Mouse (Mus musculus) limb, embryonic 14.5 days (tissue): ENCODE results near the gene Rad51b. TPM values are rescaled to one million over a fixed set of nuclear protein-coding genes. Genes with fewer than 3 reads are reported as not detected.

Experiments used
- ATAC-seq: fragments of 200-750 bp; cut with Nextera tagmentation; 2 replicates; pipeline ENCODE4 v1.8.0; 2017; ENCODE audit warnings: low read depth, moderate number of reproducible peaks, moderate TSS enrichment; ENCODE audit not compliant: low FRiP score
- DNase-seq: peaks from one replicate; pipeline ENCODE4 v3.0.0-alpha.2; 2015; ENCODE audit warnings: low spot score
- H3K27ac ChIP-seq: fragments of 300-500 bp; sonication (generic); replicated peaks from 2 replicates; pipeline ENCODE4 v1.5.1; 2014; ENCODE audit warnings: low read depth, mild to moderate bottlenecking, low read length, moderate library complexity, mixed read lengths
- H3K27me3 ChIP-seq: fragments of 300-500 bp; sonication (generic); 2 replicates; pipeline ENCODE4 v1.6.1; 2014; ENCODE audit warnings: low read length, mixed read lengths; ENCODE audit not compliant: control insufficient read depth, insufficient read depth
- H3K36me3 ChIP-seq: fragments of 300-500 bp; sonication (generic); 2 replicates; pipeline ENCODE4 v1.6.1; 2014; ENCODE audit warnings: mild to moderate bottlenecking, low read length, moderate library complexity, mixed read lengths; ENCODE audit not compliant: control insufficient read depth, insufficient read depth
- H3K4me1 ChIP-seq: fragments of 300-500 bp; sonication (generic); 2 replicates; pipeline ENCODE4 v1.6.1; 2014; ENCODE audit warnings: antibody characterized with exemption, low read length, mixed read lengths; ENCODE audit not compliant: control insufficient read depth, insufficient read depth
- H3K4me2 ChIP-seq: fragments of 300-500 bp; sonication (generic); replicated peaks from 2 replicates; pipeline ENCODE4 v1.6.1; 2014; ENCODE audit warnings: low read depth, mild to moderate bottlenecking, low read length, moderate library complexity; ENCODE audit not compliant: severe bottlenecking
- H3K4me3 ChIP-seq: fragments of 300-500 bp; sonication (generic); replicated peaks from 2 replicates; pipeline ENCODE4 v1.5.1; 2014; ENCODE audit warnings: low read length
- H3K9ac ChIP-seq: fragments of 300-500 bp; sonication (generic); 2 replicates; pipeline ENCODE4 v1.6.1; 2014; ENCODE audit warnings: mild to moderate bottlenecking, low read depth, low read length, moderate library complexity; ENCODE audit not compliant: severe bottlenecking
- H3K9me3 ChIP-seq: fragments of 300-500 bp; sonication (generic); 2 replicates; pipeline ENCODE4 v1.6.1; 2016; ENCODE audit warnings: low read length; ENCODE audit not compliant: control insufficient read depth
- POLR2A ChIP-seq: fragments of 200-500 bp; IDR thresholded peaks from 2 replicates; pipeline ENCODE4 v1.8.0; 2012; ENCODE audit warnings: inconsistent platforms, mild to moderate bottlenecking, moderate library complexity, borderline replicate concordance; ENCODE audit not compliant: insufficient read depth, insufficient read length; ENCODE audit errors: extremely low read depth
- WGBS: fragments of 180-500 bp; shearing (Covaris S2); extraction: QIAGEN DNeasy Blood & Tissue Kit; methylation state at CpG from one replicate; pipeline ENCODE4 v1.1.7; 2014; 5-methylcytosine and 5-hydroxymethylcytosine counted together
- polyA plus RNA-seq, 2 experiments: library from polyadenylated mRNA; depleted of rRNA in 1 of 2; stranded (reverse) in 1 of 2; unstranded in 1 of 2; fragments of >200 nt; fragmentation: Nextera tagmentation in 1 of 2; extraction: Ambion mirVana in 1 of 2; gene quantifications; 2 replicates each; pipeline versions ENCODE4 v1.2.1 to v1.2.3; 2012 to 2014

The Rad51b gene
- polyA plus RNA-seq, 2 experiments: 3.2 to 5.7 TPM

DNA sequence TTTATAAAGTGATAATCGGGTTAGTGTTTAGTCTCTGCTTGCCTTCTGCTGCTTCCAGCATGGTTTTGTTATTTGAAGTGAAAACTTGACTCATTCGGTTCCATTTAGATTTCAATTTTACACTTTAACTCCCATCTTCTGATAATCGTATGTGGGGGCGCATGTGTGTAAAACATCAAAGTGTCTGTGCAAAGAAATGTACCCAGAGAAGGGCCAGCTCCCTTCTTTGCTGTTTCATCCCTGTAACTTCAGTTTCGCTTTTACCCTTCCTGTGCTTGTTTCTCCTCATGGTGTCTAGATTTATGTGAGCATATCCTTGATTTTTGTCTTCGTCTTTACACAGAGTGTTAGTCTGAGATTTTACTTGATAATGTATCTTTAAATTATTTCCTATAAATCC, 142.9 kb downstream of the Rad51b start:
- Histone ChIP-seq H3K4me1 (peaks cover 5% of the 10 kb centered on the region; the same call in 1 of the 2 replicates), H3K36me3 (no peaks in the 10 kb centered on the region), H3K4me2 (no peak overlapping the region), H3K4me3 (no peak overlapping the region), H3K27ac (no peak overlapping the region), H3K9me3 (no peaks in the 10 kb centered on the region), H3K9ac (no peak overlapping the region), H3K27me3 (no peaks in the 10 kb centered on the region)
- DNase-seq: no peak
- no peak for TF ChIP-seq POLR2A
- no peak for ATAC-seq
- WGBS: 86% methylated on average over 6 of the region's 6 CpGs

GRCm38 (mm10) chr12:79441210-79442005, 144.3 kb downstream of the Rad51b start:
- no peak overlapping the region for H3K4me2 ChIP-seq
- no peaks in the 10 kb centered on the region for H3K27me3 ChIP-seq
- no peak overlapping the region for H3K9ac ChIP-seq
- ATAC-seq (no peak), DNase-seq (no peak)
- WGBS: 57% methylated on average over 12 of the region's 12 CpGs
- H3K4me3 ChIP-seq: no peak overlapping the region
- TF ChIP-seq POLR2A: no peak
- no peak overlapping the region for H3K27ac ChIP-seq
- H3K9me3 ChIP-seq: no peaks in the 10 kb centered on the region
- peaks cover 5% of the 10 kb centered on the region; the same call in 1 of the 2 replicates for H3K4me1 ChIP-seq
- H3K36me3 ChIP-seq: no peaks in the 10 kb centered on the region

- no peak overlapping the region for H3K4me3 ChIP-seq
- no peak overlapping the region for H3K27ac ChIP-seq
- no peaks in the 10 kb centered on the region for H3K36me3 ChIP-seq
- no peak for TF ChIP-seq POLR2A
- no peak overlapping the region for H3K4me2 ChIP-seq
- no peaks in the 10 kb centered on the region for H3K27me3 ChIP-seq
- H3K4me1 ChIP-seq: peaks cover 5% of the 10 kb centered on the region; the same call in 1 of the 2 replicates
- ATAC-seq: no peak
- no peak for DNase-seq
- WGBS: 68% methylated on average over 7 of the region's 7 CpGs
- no peak overlapping the region for H3K9ac ChIP-seq
- H3K9me3 ChIP-seq: no peaks in the 10 kb centered on the region
Observed at GRCm38 (mm10) chr12:79442126-79442525, 145.0 kb downstream of the Rad51b start.

GRCm38 (mm10) chr12:79442836-79443390, 145.8 kb downstream of the Rad51b start:
- ATAC-seq (no peak), DNase-seq (no peak)
- Histone ChIP-seq H3K4me1 (peaks cover 5% of the 10 kb centered on the region; the same call in 1 of the 2 replicates), H3K27me3 (no peaks in the 10 kb centered on the region), H3K36me3 (no peaks in the 10 kb centered on the region), H3K4me2 (no peak overlapping the region), H3K27ac (no peak overlapping the region), H3K9me3 (no peaks in the 10 kb centered on the region), H3K4me3 (no peak overlapping the region), H3K9ac (no peak overlapping the region)
- TF ChIP-seq POLR2A: no peak
- whole genome bisulfite sequencing: 55% methylated on average over 6 of the region's 6 CpGs

DNA sequence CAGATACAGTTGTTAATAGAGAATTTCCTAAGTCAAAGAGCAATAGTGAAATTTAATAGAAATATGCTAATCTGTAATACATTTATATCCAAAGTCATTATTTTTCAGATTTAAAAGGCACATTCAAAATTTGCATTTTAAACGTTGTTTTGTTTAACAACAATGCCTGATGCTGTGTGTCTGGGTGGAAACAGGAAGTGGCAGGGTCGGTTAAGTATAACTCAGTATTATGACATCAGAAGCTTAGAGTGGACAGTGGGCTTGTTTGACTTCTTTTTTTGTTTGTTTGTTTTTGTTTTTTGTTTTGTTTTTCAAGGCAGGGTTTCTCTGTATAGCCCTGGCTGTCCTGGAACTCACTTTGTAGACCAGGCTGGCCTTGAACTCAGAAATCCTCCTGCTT, 147.6 kb downstream of the Rad51b start:
- no peak overlapping the region for H3K9ac ChIP-seq
- H3K9me3 ChIP-seq: no peaks in the 10 kb centered on the region
- no peak overlapping the region for H3K4me3 ChIP-seq
- H3K36me3 ChIP-seq: no peaks in the 10 kb centered on the region
- 82% methylated on average over 2 of the region's 2 CpGs for WGBS
- no peak overlapping the region for H3K4me2 ChIP-seq
- ATAC-seq: no peak
- no peak for DNase-seq
- TF ChIP-seq POLR2A: no peak
- peaks cover 5% of the 10 kb centered on the region; the same call in 1 of the 2 replicates for H3K4me1 ChIP-seq
- H3K27ac ChIP-seq: no peak overlapping the region
- no peaks in the 10 kb centered on the region for H3K27me3 ChIP-seq
